Mouse (Mus musculus): ENCODE measurements at regions not wholly inside any gene's neighbourhood (a gene's known extent, or its start where the extent isn't known, plus 50 kb on each side); places are given as distances from the start of the nearest gene placed in this dataset.
A peak's percentile ranks its signal among the peaks of the same experiment; 100 is the strongest.

- no peak for DNase-seq (ENCODE audit: extremely low read depth, insufficient read length, low spot score)
These were observed 176.1 kb upstream of the Usp25 start for GRCm38 (mm10) chr16:76837450-76837849.

- DNase-seq (ENCODE audit: extremely low read depth, insufficient read length, low spot score), result no peak
These were observed 183.1 kb upstream of the Usp25 start for GRCm38 (mm10) chr16:76830371-76830770.

GRCm38 (mm10) chr16:76827674-76828441, 185.6 kb upstream of the Usp25 start:
- DNase-seq (ENCODE audit: extremely low read depth, insufficient read length, low spot score), result no peak

GRCm38 (mm10) chr16:76821261-76821660, 192.2 kb upstream of the Usp25 start:
- DNase-seq (ENCODE audit: extremely low read depth, insufficient read length, low spot score), result no peak

- peak; percentile 61 for DNase-seq (ENCODE audit: extremely low read depth, insufficient read length, low spot score)
These were observed 197.2 kb upstream of the Usp25 start for GRCm38 (mm10) chr16:76816056-76816885.

- no peak for DNase-seq (ENCODE audit: extremely low read depth, insufficient read length, low spot score)
These were observed 209.8 kb upstream of the Usp25 start for GRCm38 (mm10) chr16:76803725-76804124.

GRCm38 (mm10) chr16:76786405-76787155, 226.9 kb upstream of the Usp25 start:
- peak; percentile 24 for DNase-seq (ENCODE audit: extremely low read depth, insufficient read length, low spot score)

- DNase-seq (ENCODE audit: extremely low read depth, insufficient read length, low spot score), result no peak
These were observed 230.8 kb upstream of the Usp25 start for GRCm38 (mm10) chr16:76782656-76783055.

GRCm38 (mm10) chr16:76775790-76776189, 237.7 kb upstream of the Usp25 start:
- DNase-seq (ENCODE audit: extremely low read depth, insufficient read length, low spot score), result no peak

- DNase-seq (ENCODE audit: extremely low read depth, insufficient read length, low spot score), result no peak
These were observed 239.5 kb upstream of the Usp25 start for GRCm38 (mm10) chr16:76774032-76774431.

- DNase-seq (ENCODE audit: extremely low read depth, insufficient read length, low spot score), result no peak
These were observed 240.0 kb upstream of the Usp25 start for GRCm38 (mm10) chr16:76773466-76773865.

GRCm38 (mm10) chr16:76768607-76769006, 244.9 kb upstream of the Usp25 start:
- no peak for DNase-seq (ENCODE audit: extremely low read depth, insufficient read length, low spot score)

- no peak for DNase-seq (ENCODE audit: extremely low read depth, insufficient read length, low spot score)
These were observed 246.9 kb upstream of the Usp25 start for GRCm38 (mm10) chr16:76766636-76767035.

- DNase-seq (ENCODE audit: extremely low read depth, insufficient read length, low spot score), result no peak
These were observed 248.0 kb upstream of the Usp25 start for GRCm38 (mm10) chr16:76765536-76765935.

GRCm38 (mm10) chr16:76764994-76765393, 248.5 kb upstream of the Usp25 start:
- DNase-seq (ENCODE audit: extremely low read depth, insufficient read length, low spot score), result no peak

- DNase-seq (ENCODE audit: extremely low read depth, insufficient read length, low spot score), result no peak
These were observed 250.8 kb upstream of the Usp25 start for GRCm38 (mm10) chr16:76762619-76763283.

- DNase-seq (ENCODE audit: extremely low read depth, insufficient read length, low spot score), result no peak
These were observed 251.7 kb upstream of the Usp25 start for GRCm38 (mm10) chr16:76761848-76762247.

GRCm38 (mm10) chr16:76761004-76761403, 252.5 kb upstream of the Usp25 start:
- no peak for DNase-seq (ENCODE audit: extremely low read depth, insufficient read length, low spot score)

GRCm38 (mm10) chr16:76754871-76755270, 258.6 kb upstream of the Usp25 start:
- no peak for DNase-seq (ENCODE audit: extremely low read depth, insufficient read length, low spot score)

- DNase-seq (ENCODE audit: extremely low read depth, insufficient read length, low spot score), result no peak
These were observed 267.1 kb upstream of the Usp25 start for GRCm38 (mm10) chr16:76746385-76746784.

GRCm38 (mm10) chr16:76741141-76741540, 272.4 kb upstream of the Usp25 start:
- DNase-seq (ENCODE audit: extremely low read depth, insufficient read length, low spot score), result no peak
